Mouse (Mus musculus) CH12.LX (cell line): ENCODE measurements at regions not wholly inside any gene's neighbourhood (a gene's known extent, or its start where the extent isn't known, plus 50 kb on each side); places are given as distances from the start of the nearest gene placed in this dataset.

Experiments
- DNase-seq: peaks from one replicate; pipeline ENCODE4 v3.0.0-alpha.2; 2013; ENCODE audit errors: extremely low read depth
- H3K27ac ChIP-seq: 2 replicates; pipeline ENCODE4 v1.5.1; 2012; ENCODE audit warnings: low read depth, mild to moderate bottlenecking, control low read depth, moderate library complexity; ENCODE audit not compliant: insufficient read depth
- H3K27me3 ChIP-seq: replicated peaks from 2 replicates; pipeline ENCODE3; 2012; ENCODE audit warnings: inconsistent platforms
- H3K36me3 ChIP-seq, 2 experiments: replicated peaks in 1 of 2; 2 replicates each; pipeline versions ENCODE3 to v1.6.1; 2012; ENCODE audit warnings: inconsistent platforms in 1 of 2, low read length in 1 of 2, mild to moderate bottlenecking in 1 of 2, mixed read lengths in 1 of 2, moderate library complexity in 1 of 2; ENCODE audit not compliant: control insufficient read depth in 1 of 2, insufficient read depth in 1 of 2
- H3K4me1 ChIP-seq, 2 experiments: 2 replicates each; pipeline ENCODE4 v1.6.1; 2012; ENCODE audit warnings: inconsistent platforms in 1 of 2, moderate library complexity in 1 of 2; ENCODE audit not compliant: insufficient read depth in 2 of 2, control insufficient read depth in 1 of 2
- H3K4me2 ChIP-seq: 2 replicates; pipeline ENCODE4 v1.6.1; 2012; ENCODE audit warnings: low read depth, mild to moderate bottlenecking, control low read depth; ENCODE audit not compliant: poor library complexity, insufficient read depth, severe bottlenecking
- H3K4me3 ChIP-seq, 3 experiments: fragments of 150-350 bp in 1 of 3; sonication (generic) in 1 of 3; replicated peaks in 1 of 3; 2 replicates each; pipeline versions ENCODE3 to v1.5.1; 2011 to 2012; ENCODE audit warnings: low read depth in 2 of 3, low read length in 2 of 3, mild to moderate bottlenecking in 2 of 3, moderate library complexity in 2 of 3, control low read depth in 1 of 3, improper control_type of control experiment in 1 of 3, inconsistent platforms in 1 of 3, mixed read lengths in 1 of 3; ENCODE audit not compliant: poor library complexity in 1 of 3
- H3K79me2 ChIP-seq: replicated peaks from 2 replicates; pipeline ENCODE4 v1.6.1; 2012; ENCODE audit warnings: mild to moderate bottlenecking, moderate library complexity; ENCODE audit not compliant: control insufficient read depth, poor library complexity, insufficient read depth, severe bottlenecking; ENCODE audit errors: extremely low read depth
- H3K9ac ChIP-seq: 2 replicates; pipeline ENCODE4 v1.6.1; 2012; ENCODE audit warnings: low read depth, mild to moderate bottlenecking, control low read depth, moderate library complexity; ENCODE audit not compliant: insufficient read depth
- H3K9me3 ChIP-seq: replicated peaks from 2 replicates; pipeline ENCODE3; 2012; ENCODE audit warnings: low read length, inconsistent platforms, mixed read lengths
- BHLHE40 ChIP-seq: IDR thresholded peaks from 2 replicates; pipeline ENCODE4 v1.6.1; 2011; ENCODE audit warnings: mild to moderate bottlenecking, low read depth, low read length, improper control_type of control experiment
- CHD1 ChIP-seq: IDR thresholded peaks from 2 replicates; pipeline ENCODE4 v1.6.1; 2012; ENCODE audit warnings: low read depth, low read length, improper control_type of control experiment, inconsistent platforms
- CHD2 ChIP-seq: IDR thresholded peaks from 2 replicates; pipeline ENCODE4 v1.6.1; 2011; ENCODE audit warnings: low read length, improper control_type of control experiment
- CTCF ChIP-seq, 2 experiments: IDR thresholded peaks in 1 of 2; conservative IDR thresholded peaks in 1 of 2; 2 replicates each; pipeline ENCODE4 v1.5.1; 2011 to 2012; ENCODE audit warnings: low read depth in 2 of 2, low read length in 2 of 2, improper control_type of control experiment in 1 of 2, inconsistent platforms in 1 of 2, mild to moderate bottlenecking in 1 of 2, moderate library complexity in 1 of 2
- E2F4 ChIP-seq: IDR thresholded peaks from 2 replicates; pipeline ENCODE4 v1.6.1; 2011; ENCODE audit warnings: low read depth, low read length, improper control_type of control experiment; ENCODE audit not compliant: insufficient replicate concordance
- ELF1 ChIP-seq: IDR thresholded peaks from 2 replicates; pipeline ENCODE4 v1.6.1; 2014; ENCODE audit warnings: low read depth, mild to moderate bottlenecking, inconsistent platforms, low read length, improper control_type of control experiment
- EP300 ChIP-seq: IDR thresholded peaks from 2 replicates; pipeline ENCODE4 v1.6.1; 2011; ENCODE audit warnings: low read length, improper control_type of control experiment
- IRF4 ChIP-seq: IDR thresholded peaks from 2 replicates; pipeline ENCODE4 v1.6.1; 2014; ENCODE audit warnings: low read depth, mild to moderate bottlenecking, inconsistent platforms, low read length, improper control_type of control experiment
- JUND ChIP-seq: conservative IDR thresholded peaks from 2 replicates; pipeline ENCODE4 v1.6.1; 2011; ENCODE audit warnings: low read depth, low read length, improper control_type of control experiment
- KAT2A ChIP-seq: IDR thresholded peaks from 2 replicates; pipeline ENCODE4 v1.6.1; 2012; ENCODE audit warnings: low read length, improper control_type of control experiment, inconsistent platforms; ENCODE audit not compliant: insufficient replicate concordance
- MAX ChIP-seq: IDR thresholded peaks from 2 replicates; pipeline ENCODE4 v1.6.1; 2011; ENCODE audit warnings: low read length, improper control_type of control experiment
- MEF2A ChIP-seq: IDR thresholded peaks from 2 replicates; pipeline ENCODE4 v1.6.1; 2014; ENCODE audit warnings: low read depth, mild to moderate bottlenecking, inconsistent platforms, low read length, improper control_type of control experiment, borderline replicate concordance
- MXI1 ChIP-seq: IDR thresholded peaks from 2 replicates; pipeline ENCODE4 v1.6.1; 2011; ENCODE audit warnings: mild to moderate bottlenecking, low read depth, low read length, improper control_type of control experiment
- MYC ChIP-seq: IDR thresholded peaks from 2 replicates; pipeline ENCODE4 v1.6.1; 2011; ENCODE audit warnings: low read depth, mild to moderate bottlenecking, improper control_type of control experiment, low read length
- NRF1 ChIP-seq: IDR thresholded peaks from 2 replicates; pipeline ENCODE4 v1.6.1; 2014; ENCODE audit warnings: low read depth, mild to moderate bottlenecking, inconsistent platforms, low read length, improper control_type of control experiment, moderate library complexity
- PAX5 ChIP-seq: IDR thresholded peaks from 2 replicates; pipeline ENCODE4 v1.6.1; 2012; ENCODE audit warnings: low read length, inconsistent platforms, mixed read lengths
- POLR2A ChIP-seq: IDR thresholded peaks from 2 replicates; pipeline ENCODE4 v1.6.1; 2011; ENCODE audit warnings: low read depth, mild to moderate bottlenecking, improper control_type of control experiment, low read length
- RAD21 ChIP-seq: IDR thresholded peaks from 2 replicates; pipeline ENCODE4 v1.6.1; 2011; ENCODE audit warnings: low read depth, mild to moderate bottlenecking, low read length, improper control_type of control experiment, moderate library complexity
- RCOR1 ChIP-seq: conservative IDR thresholded peaks from 2 replicates; pipeline ENCODE4 v1.6.1; 2012; ENCODE audit warnings: low read depth, mild to moderate bottlenecking, inconsistent platforms, low read length, improper control_type of control experiment
- SIN3A ChIP-seq: IDR thresholded peaks from 2 replicates; pipeline ENCODE4 v1.6.1; 2012; ENCODE audit warnings: low read length, improper control_type of control experiment, inconsistent platforms
- SMC3 ChIP-seq: IDR thresholded peaks from 2 replicates; pipeline ENCODE4 v1.6.1; 2011; ENCODE audit warnings: low read depth, low read length, improper control_type of control experiment
- TBP ChIP-seq: conservative IDR thresholded peaks from 2 replicates; pipeline ENCODE4 v1.6.1; 2011; ENCODE audit warnings: low read depth, low read length, improper control_type of control experiment
- TCF12 ChIP-seq: IDR thresholded peaks from 2 replicates; pipeline ENCODE4 v1.6.1; 2014; ENCODE audit warnings: low read depth, mild to moderate bottlenecking, inconsistent platforms, low read length, improper control_type of control experiment
- USF1 ChIP-seq: IDR thresholded peaks from 2 replicates; pipeline ENCODE4 v1.6.1; 2014; ENCODE audit warnings: low read depth, mild to moderate bottlenecking, inconsistent platforms, low read length, improper control_type of control experiment
- USF2 ChIP-seq: conservative IDR thresholded peaks from 2 replicates; pipeline ENCODE4 v1.6.1; 2011; ENCODE audit warnings: low read depth, low read length, improper control_type of control experiment
- ZMIZ1 ChIP-seq: IDR thresholded peaks from 2 replicates; pipeline ENCODE4 v1.6.1; 2012; ENCODE audit warnings: low read depth, mild to moderate bottlenecking, inconsistent platforms, low read length, improper control_type of control experiment
- ZNF384 ChIP-seq: IDR thresholded peaks from 2 replicates; pipeline ENCODE4 v1.6.1; 2012; ENCODE audit warnings: low read depth, low read length, improper control_type of control experiment, inconsistent platforms
- dilution Hi-C: fragments of 300-500 bp; cut with MboI; formaldehyde crosslinking; loops from 2 replicates; pipeline ENCODE4 v1.14.3; 2020; ENCODE audit warnings: low sequenced_read_pairs; ENCODE audit not compliant: extremely low pct_unique_long_range_greater_than_20kb, extremely low pct_ligation_motif_present
- in situ Hi-C: fragments of 300-500 bp; cut with MboI; formaldehyde crosslinking; loops from 3 replicates; pipeline ENCODE4 v1.14.3; 2019; ENCODE audit warnings: low sequenced_read_pairs, low pct_ligation_motif_present, low pct_unique_long_range_greater_than_20kb, mixed read lengths

- H3K79me2 ChIP-seq = no peaks in the 10 kb centered on the region
- in situ Hi-C loops = loop anchor here (25.0 kb wide), 3 partner anchors 103 to 272 kb away; partner anchors contain the start of gene Efnb1
- no peak for TF ChIP-seq CHD1
- TF ChIP-seq MEF2A = no peak
- TF ChIP-seq MXI1 = no peak
- no peak for TF ChIP-seq SMC3
- no peak for TF ChIP-seq USF2
- TF ChIP-seq CHD2 = no peak
- TF ChIP-seq ZNF384 = no peak
- TF ChIP-seq TCF12 = no peak
- no peak for TF ChIP-seq EP300
- no peak for TF ChIP-seq IRF4
- TF ChIP-seq PAX5 = no peak
- TF ChIP-seq BHLHE40 = no peak
- TF ChIP-seq RAD21 = no peak
- no peak for TF ChIP-seq POLR2A
- TF ChIP-seq MYC = no peak
- TF ChIP-seq JUND = no peak
- no peak for TF ChIP-seq SIN3A
- no peak for TF ChIP-seq KAT2A
- TF ChIP-seq NRF1 = no peak
- no peak for TF ChIP-seq RCOR1
- no peak overlapping the region for H3K9ac ChIP-seq
- H3K4me1 ChIP-seq = no peaks in the 10 kb centered on the region
- H3K9me3 ChIP-seq = no peaks in the 10 kb centered on the region
- dilution Hi-C loops = no loop called here
- H3K36me3 ChIP-seq = no peaks in the 10 kb centered on the region
- H3K27ac ChIP-seq = no peak overlapping the region
- H3K4me3 ChIP-seq = no peak overlapping the region
- H3K4me2 ChIP-seq = no peak overlapping the region
- no peaks in the 10 kb centered on the region for H3K27me3 ChIP-seq
- DNase-seq = no peak
Measured at GRCm38 (mm10) chrX:99408804-99409203, 62.3 kb downstream of the Pja1 start.

- no peaks in the 10 kb centered on the region for H3K36me3 ChIP-seq
- H3K27ac ChIP-seq = no peak overlapping the region
- no peak overlapping the region for H3K9ac ChIP-seq
- in situ Hi-C loops (loop anchor here (25.0 kb wide), 3 partner anchors 106 to 269 kb away; partner anchors contain the start of gene Efnb1), dilution Hi-C loops (no loop called here)
- H3K4me2 ChIP-seq = no peak overlapping the region
- H3K4me1 ChIP-seq = no peaks in the 10 kb centered on the region
- no peaks in the 10 kb centered on the region for H3K9me3 ChIP-seq
- TF ChIP-seq ZMIZ1 (no peak), MAX (no peak), SIN3A (no peak), CTCF (conservative IDR thresholded peaks at IDR 0.05 in 1 of 2, IDR thresholded peaks at IDR 0.05 in 1 of 2; ENCODE audit: low read depth in 2 of 2, low read length in 2 of 2) (no peak), USF2 (no peak), MYC (no peak), TCF12 (no peak), E2F4 (no peak), NRF1 (no peak), ZNF384 (no peak), USF1 (no peak), CHD2 (no peak), ELF1 (no peak), BHLHE40 (no peak), MXI1 (no peak), JUND (no peak), RCOR1 (no peak), EP300 (no peak), TBP (no peak)
- no peaks in the 10 kb centered on the region for H3K79me2 ChIP-seq
- no peak overlapping the region for H3K4me3 ChIP-seq
- no peaks in the 10 kb centered on the region for H3K27me3 ChIP-seq
- no peak for DNase-seq
Measured at GRCm38 (mm10) chrX:99405843-99406242, 65.2 kb downstream of the Pja1 start.
